Mouse (Mus musculus) heart, postnatal 36 days (tissue): ENCODE measurements around the gene Wdfy2. TPM values are rescaled to one million over a fixed set of nuclear protein-coding genes. Genes with fewer than 3 reads are reported as not detected.

Experiments
- DNase-seq, 2 experiments: peaks; one replicate each; pipeline ENCODE4 v3.0.0; 2021 to 2022
- intact Hi-C: fragments of 180-260 bp; cut with DNase I; formaldehyde crosslinking; loops from one replicate; pipeline ENCODE4 v1.15.1; 2025
- total RNA-seq, 2 experiments: library from RNA; stranded (reverse); gene quantifications; 2 replicates each; pipeline ENCODE4 v1.2.3; 2021

The Wdfy2 gene
- total RNA-seq, 2 experiments from 2014 or later = 6.6 to 7.9 TPM

GRCm38 (mm10) chr14:62842495-62842894, 5.0 kb downstream of the Wdfy2 start:
- DNase-seq = no peak
- intact Hi-C loops = no loop called here

- intact Hi-C loops = no loop called here
- no peak for DNase-seq
Measured at GRCm38 (mm10) chr14:62842976-62843375, 5.5 kb downstream of the Wdfy2 start.

GRCm38 (mm10) chr14:62844226-62844625, 6.7 kb downstream of the Wdfy2 start:
- no peak for DNase-seq
- intact Hi-C loops = loop anchor here (2.0 kb wide), 1 partner anchor 27 kb away; no protein-coding TSS in a partner anchor

- DNase-seq = peak; percentile 37 to 47
- intact Hi-C loops = loop anchor here (2.0 kb wide), 1 partner anchor 26 kb away; no protein-coding TSS in a partner anchor
Measured at GRCm38 (mm10) chr14:62845011-62845840, 7.7 kb downstream of the Wdfy2 start.

GRCm38 (mm10) chr14:62850980-62851379, 13.5 kb downstream of the Wdfy2 start:
- no peak for DNase-seq
- intact Hi-C loops = no loop called here

- intact Hi-C loops = no loop called here
- DNase-seq = no peak
Measured at GRCm38 (mm10) chr14:62852840-62853239, 15.4 kb downstream of the Wdfy2 start.

- intact Hi-C loops = no loop called here
- no peak for DNase-seq
Measured at GRCm38 (mm10) chr14:62855077-62855835, 17.8 kb downstream of the Wdfy2 start.

GRCm38 (mm10) chr14:62855863-62856262, 18.4 kb downstream of the Wdfy2 start:
- DNase-seq = no peak
- intact Hi-C loops = no loop called here

- intact Hi-C loops = no loop called here
- no peak for DNase-seq
Measured at GRCm38 (mm10) chr14:62856490-62856889, 19.0 kb downstream of the Wdfy2 start.

GRCm38 (mm10) chr14:62857879-62858278, 20.4 kb downstream of the Wdfy2 start:
- intact Hi-C loops = no loop called here
- DNase-seq = no peak

- intact Hi-C loops = no loop called here
- DNase-seq = no peak
Measured at GRCm38 (mm10) chr14:62858311-62858710, 20.8 kb downstream of the Wdfy2 start.

GRCm38 (mm10) chr14:62862564-62862963, 25.1 kb downstream of the Wdfy2 start:
- DNase-seq = no peak
- intact Hi-C loops = no loop called here

GRCm38 (mm10) chr14:62864254-62864653, 26.8 kb downstream of the Wdfy2 start:
- intact Hi-C loops = no loop called here
- no peak for DNase-seq

GRCm38 (mm10) chr14:62865405-62865804, 27.9 kb downstream of the Wdfy2 start:
- DNase-seq = no peak
- intact Hi-C loops = no loop called here

GRCm38 (mm10) chr14:62867069-62867468, 29.6 kb downstream of the Wdfy2 start:
- DNase-seq = no peak
- intact Hi-C loops = no loop called here

- intact Hi-C loops = no loop called here
- DNase-seq = no peak
Measured at GRCm38 (mm10) chr14:62867576-62867975, 30.1 kb downstream of the Wdfy2 start.

GRCm38 (mm10) chr14:62868254-62868653, 30.8 kb downstream of the Wdfy2 start:
- intact Hi-C loops = no loop called here
- no peak for DNase-seq

GRCm38 (mm10) chr14:62870238-62870638, 32.8 kb downstream of the Wdfy2 start:
- DNase-seq = no peak
- intact Hi-C loops = loop anchor here (2.0 kb wide), 1 partner anchor 25 kb away; no protein-coding TSS in a partner anchor

GRCm38 (mm10) chr14:62871431-62871830, 34.0 kb downstream of the Wdfy2 start:
- DNase-seq = no peak
- intact Hi-C loops = loop anchor here (2.0 kb wide), 1 partner anchor 27 kb away; no protein-coding TSS in a partner anchor

- DNase-seq = no peak
- intact Hi-C loops = loop anchor here (2.0 kb wide), 1 partner anchor 27 kb away; no protein-coding TSS in a partner anchor
Measured at GRCm38 (mm10) chr14:62871932-62872331, 34.5 kb downstream of the Wdfy2 start.

- intact Hi-C loops = no loop called here
- DNase-seq = no peak
Measured at GRCm38 (mm10) chr14:62873820-62874219, 36.3 kb downstream of the Wdfy2 start.
